Mouse (Mus musculus): ENCODE results near the gene Ms4a4a.

Ms4a4a gene

GRCm38 (mm10) chr19:11375273-11375672 is at the start of gene Ms4a4a:
Gene Ms4a4a, plus strand, starts transcription at chr19:11375523.
- no peaks in the 10 kb centered on the region for H3K4me1 ChIP-seq (replicated peaks; ENCODE audit: low read depth, low read length)
- no peaks in the 10 kb centered on the region for H3K9me3 ChIP-seq (ENCODE audit: low read length)
- no peak for TF ChIP-seq NANOG (IDR thresholded peaks at IDR 0.05; ENCODE audit: borderline replicate concordance, low read length)
- TF ChIP-seq CTCF (conservative IDR thresholded peaks at IDR 0.05; ENCODE audit: low read length): no peak
- TF ChIP-seq POU5F1 (IDR thresholded peaks at IDR 0.05; ENCODE audit: borderline replicate concordance, low read length): no peak
- no peak within 1 kb of the TSS for H3K4me3 ChIP-seq (replicated peaks; ENCODE audit: low read length)
- H3K36me3 ChIP-seq (ENCODE audit: insufficient read depth, low read length): no peaks in the 10 kb centered on the region
- H3K27me3 ChIP-seq (ENCODE audit: insufficient read depth, low read length): no peaks in the 10 kb centered on the region

GRCm38 (mm10) chr19:11335932-11336331 is 39.4 kb upstream of the Ms4a4a start, which contains the start of gene Ms4a7:
Gene Ms4a7, minus strand, starts transcription at chr19:11336146.
- no peaks in the 10 kb centered on the region for H3K36me3 ChIP-seq (ENCODE audit: insufficient read depth, low read length)
- TF ChIP-seq POU5F1 (IDR thresholded peaks at IDR 0.05; ENCODE audit: borderline replicate concordance, low read length): no peak
- TF ChIP-seq CTCF (conservative IDR thresholded peaks at IDR 0.05; ENCODE audit: low read length): no peak
- TF ChIP-seq NANOG (IDR thresholded peaks at IDR 0.05; ENCODE audit: borderline replicate concordance, low read length): no peak
- no peak within 1 kb of the TSS for H3K4me3 ChIP-seq (replicated peaks; ENCODE audit: low read length)
- no peaks in the 10 kb centered on the region for H3K9me3 ChIP-seq (ENCODE audit: low read length)
- H3K27me3 ChIP-seq (ENCODE audit: insufficient read depth, low read length): no peaks in the 10 kb centered on the region
- no peaks in the 10 kb centered on the region for H3K4me1 ChIP-seq (replicated peaks; ENCODE audit: low read depth, low read length)

DNA sequence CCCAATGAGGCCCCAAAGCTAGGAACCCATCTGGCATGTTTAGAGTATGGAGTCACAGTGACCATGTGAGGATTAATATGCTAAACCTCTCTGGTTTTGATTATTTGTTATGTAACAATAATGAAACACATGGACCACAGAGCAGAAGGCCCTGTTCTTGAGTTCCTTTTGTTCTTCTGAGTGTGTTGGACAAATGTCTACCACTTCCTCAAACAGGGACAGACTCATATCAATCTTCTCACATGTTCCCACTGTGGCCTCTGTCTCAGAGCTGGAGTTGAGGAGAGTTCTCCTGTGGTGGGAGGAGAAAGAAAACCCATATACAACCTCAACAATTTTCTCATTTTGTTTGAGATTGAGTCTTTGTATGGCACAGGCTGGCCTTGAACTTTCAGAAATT is 32.2 kb upstream of the Ms4a4a start:
- Histone ChIP-seq H3K9me3 (ENCODE audit: low read length) (peaks cover 9% of the 10 kb centered on the region), H3K36me3 (ENCODE audit: insufficient read depth, low read length) (no peaks in the 10 kb centered on the region), H3K4me3 (replicated peaks; ENCODE audit: low read length) (no peak overlapping the region), H3K27me3 (ENCODE audit: insufficient read depth, low read length) (no peaks in the 10 kb centered on the region), H3K4me1 (replicated peaks; ENCODE audit: low read depth, low read length) (no peaks in the 10 kb centered on the region)
- TF ChIP-seq POU5F1 (IDR thresholded peaks at IDR 0.05; ENCODE audit: borderline replicate concordance, low read length) (no peak), NANOG (IDR thresholded peaks at IDR 0.05; ENCODE audit: borderline replicate concordance, low read length) (no peak), CTCF (conservative IDR thresholded peaks at IDR 0.05; ENCODE audit: low read length) (no peak)

- no peak overlapping the region for H3K4me3 ChIP-seq (replicated peaks; ENCODE audit: low read length)
- TF ChIP-seq CTCF (conservative IDR thresholded peaks at IDR 0.05; ENCODE audit: low read length) (no peak), POU5F1 (IDR thresholded peaks at IDR 0.05; ENCODE audit: borderline replicate concordance, low read length) (no peak), NANOG (IDR thresholded peaks at IDR 0.05; ENCODE audit: borderline replicate concordance, low read length) (no peak)
- no peaks in the 10 kb centered on the region for H3K4me1 ChIP-seq (replicated peaks; ENCODE audit: low read depth, low read length)
Measured at GRCm38 (mm10) chr19:11343992-11344391, 31.3 kb upstream of the Ms4a4a start.

GRCm38 (mm10) chr19:11349698-11350481 is 25.4 kb upstream of the Ms4a4a start:
- no peaks in the 10 kb centered on the region for H3K27me3 ChIP-seq (ENCODE audit: insufficient read depth, low read length)
- no peak overlapping the region for H3K4me3 ChIP-seq (replicated peaks; ENCODE audit: low read length)
- no peaks in the 10 kb centered on the region; the same call in 1 of the 2 replicates for H3K4me1 ChIP-seq (replicated peaks; ENCODE audit: low read depth, low read length)
- H3K9me3 ChIP-seq (ENCODE audit: low read length): peaks cover 14% of the 10 kb centered on the region
- no peaks in the 10 kb centered on the region for H3K36me3 ChIP-seq (ENCODE audit: insufficient read depth, low read length)
- TF ChIP-seq CTCF (conservative IDR thresholded peaks at IDR 0.05; ENCODE audit: low read length) (no peak), NANOG (IDR thresholded peaks at IDR 0.05; ENCODE audit: borderline replicate concordance, low read length) (no peak), POU5F1 (IDR thresholded peaks at IDR 0.05; ENCODE audit: borderline replicate concordance, low read length) (no peak)

More at GRCm38 (mm10) chr19:11343992-11344391, 31.3 kb upstream of the Ms4a4a start:
- H3K9me3 ChIP-seq (ENCODE audit: low read length): peaks cover 14% of the 10 kb centered on the region
- H3K36me3 ChIP-seq (ENCODE audit: insufficient read depth, low read length): no peaks in the 10 kb centered on the region
- no peaks in the 10 kb centered on the region for H3K27me3 ChIP-seq (ENCODE audit: insufficient read depth, low read length)

DNA sequence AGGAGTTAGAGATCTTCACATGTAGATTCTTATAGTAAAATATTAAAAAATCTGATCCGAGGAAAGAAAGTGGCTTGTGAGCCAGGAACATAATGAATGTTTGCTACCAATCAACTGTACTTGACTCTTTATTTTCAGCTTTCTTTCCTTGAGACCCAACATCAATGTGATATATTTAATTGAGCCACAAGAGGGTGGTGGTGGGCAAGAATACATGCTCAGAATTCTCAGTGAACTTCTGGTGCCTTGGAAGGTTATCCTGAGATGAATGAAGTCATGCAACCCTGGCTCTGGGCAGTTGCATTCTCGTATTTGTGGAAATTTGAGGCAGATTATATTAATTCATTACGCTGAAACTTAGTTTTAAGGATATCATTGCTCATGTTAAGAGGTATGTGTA is 23.4 kb upstream of the Ms4a4a start:
- TF ChIP-seq CTCF (conservative IDR thresholded peaks at IDR 0.05; ENCODE audit: low read length): peak; percentile 23
- no peak for TF ChIP-seq POU5F1 (IDR thresholded peaks at IDR 0.05; ENCODE audit: borderline replicate concordance, low read length)
- Histone ChIP-seq H3K36me3 (ENCODE audit: insufficient read depth, low read length) (no peaks in the 10 kb centered on the region), H3K4me1 (replicated peaks; ENCODE audit: low read depth, low read length) (no peaks in the 10 kb centered on the region; the same call in 1 of the 2 replicates), H3K9me3 (ENCODE audit: low read length) (peaks cover 13% of the 10 kb centered on the region), H3K27me3 (ENCODE audit: insufficient read depth, low read length) (no peaks in the 10 kb centered on the region), H3K4me3 (replicated peaks; ENCODE audit: low read length) (no peak overlapping the region)

DNA sequence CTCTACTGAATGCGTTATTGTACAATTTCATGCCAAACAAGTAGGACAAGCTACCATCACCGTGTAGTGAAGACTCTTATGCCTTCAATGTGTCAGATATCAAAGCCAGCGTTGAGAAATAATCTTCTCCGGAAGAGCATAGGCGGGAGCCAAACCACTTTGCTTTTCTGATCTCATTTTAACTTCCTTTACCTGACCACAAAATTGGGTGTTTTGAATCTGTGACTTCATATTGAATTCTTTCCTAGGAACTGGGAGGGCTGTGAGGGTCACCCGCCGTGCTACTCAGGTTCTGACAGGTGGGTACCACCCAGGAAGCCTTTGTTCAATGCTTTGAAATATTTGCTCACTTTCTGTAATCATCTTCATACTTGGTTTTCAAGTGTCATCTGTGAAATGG is 19.6 kb upstream of the Ms4a4a start:
- H3K4me3 ChIP-seq (replicated peaks; ENCODE audit: low read length): no peak overlapping the region
- no peaks in the 10 kb centered on the region for H3K27me3 ChIP-seq (ENCODE audit: insufficient read depth, low read length)
- H3K36me3 ChIP-seq (ENCODE audit: insufficient read depth, low read length): no peaks in the 10 kb centered on the region
- no peaks in the 10 kb centered on the region for H3K9me3 ChIP-seq (ENCODE audit: low read length)
- no peak for TF ChIP-seq NANOG (IDR thresholded peaks at IDR 0.05; ENCODE audit: borderline replicate concordance, low read length)
- no peak for TF ChIP-seq CTCF (conservative IDR thresholded peaks at IDR 0.05; ENCODE audit: low read length)
- no peak for TF ChIP-seq POU5F1 (IDR thresholded peaks at IDR 0.05; ENCODE audit: borderline replicate concordance, low read length)
- no peaks in the 10 kb centered on the region for H3K4me1 ChIP-seq (replicated peaks; ENCODE audit: low read depth, low read length)

- no peaks in the 10 kb centered on the region for H3K36me3 ChIP-seq (ENCODE audit: insufficient read depth, low read length)
- TF ChIP-seq NANOG (IDR thresholded peaks at IDR 0.05; ENCODE audit: borderline replicate concordance, low read length) (no peak), CTCF (conservative IDR thresholded peaks at IDR 0.05; ENCODE audit: low read length) (peak; percentile 22; the same call in 1 of the 2 replicates)
Measured at GRCm38 (mm10) chr19:11360106-11360505, 15.2 kb upstream of the Ms4a4a start.

More at GRCm38 (mm10) chr19:11360106-11360505, 15.2 kb upstream of the Ms4a4a start:
- Histone ChIP-seq H3K9me3 (ENCODE audit: low read length) (no peaks in the 10 kb centered on the region), H3K27me3 (ENCODE audit: insufficient read depth, low read length) (no peaks in the 10 kb centered on the region), H3K4me1 (replicated peaks; ENCODE audit: low read depth, low read length) (no peaks in the 10 kb centered on the region), H3K4me3 (replicated peaks; ENCODE audit: low read length) (no peak overlapping the region)
